Mouse (Mus musculus) CH12.LX (cell line): ENCODE measurements around the gene Lbp. TPM values are rescaled to one million over a fixed set of nuclear protein-coding genes. Genes with fewer than 3 reads are reported as not detected.

Source experiments
- DNase-seq: peaks from one replicate; pipeline ENCODE4 v3.0.0-alpha.2; 2013; ENCODE audit errors: extremely low read depth
- H3K27ac ChIP-seq: 2 replicates; pipeline ENCODE4 v1.5.1; 2012; ENCODE audit warnings: low read depth, mild to moderate bottlenecking, control low read depth, moderate library complexity; ENCODE audit not compliant: insufficient read depth
- H3K27me3 ChIP-seq: replicated peaks from 2 replicates; pipeline ENCODE3; 2012; ENCODE audit warnings: inconsistent platforms
- H3K36me3 ChIP-seq, 2 experiments: replicated peaks in 1 of 2; 2 replicates each; pipeline versions ENCODE3 to v1.6.1; 2012; ENCODE audit warnings: inconsistent platforms in 1 of 2, low read length in 1 of 2, mild to moderate bottlenecking in 1 of 2, mixed read lengths in 1 of 2, moderate library complexity in 1 of 2; ENCODE audit not compliant: control insufficient read depth in 1 of 2, insufficient read depth in 1 of 2
- H3K4me1 ChIP-seq, 2 experiments: 2 replicates each; pipeline ENCODE4 v1.6.1; 2012; ENCODE audit warnings: inconsistent platforms in 1 of 2, moderate library complexity in 1 of 2; ENCODE audit not compliant: insufficient read depth in 2 of 2, control insufficient read depth in 1 of 2
- H3K4me2 ChIP-seq: 2 replicates; pipeline ENCODE4 v1.6.1; 2012; ENCODE audit warnings: low read depth, mild to moderate bottlenecking, control low read depth; ENCODE audit not compliant: poor library complexity, insufficient read depth, severe bottlenecking
- H3K4me3 ChIP-seq, 3 experiments: fragments of 150-350 bp in 1 of 3; sonication (generic) in 1 of 3; replicated peaks in 1 of 3; 2 replicates each; pipeline versions ENCODE3 to v1.5.1; 2011 to 2012; ENCODE audit warnings: low read depth in 2 of 3, low read length in 2 of 3, mild to moderate bottlenecking in 2 of 3, moderate library complexity in 2 of 3, control low read depth in 1 of 3, improper control_type of control experiment in 1 of 3, inconsistent platforms in 1 of 3, mixed read lengths in 1 of 3; ENCODE audit not compliant: poor library complexity in 1 of 3
- H3K79me2 ChIP-seq: replicated peaks from 2 replicates; pipeline ENCODE4 v1.6.1; 2012; ENCODE audit warnings: mild to moderate bottlenecking, moderate library complexity; ENCODE audit not compliant: control insufficient read depth, poor library complexity, insufficient read depth, severe bottlenecking; ENCODE audit errors: extremely low read depth
- H3K9ac ChIP-seq: 2 replicates; pipeline ENCODE4 v1.6.1; 2012; ENCODE audit warnings: low read depth, mild to moderate bottlenecking, control low read depth, moderate library complexity; ENCODE audit not compliant: insufficient read depth
- H3K9me3 ChIP-seq: replicated peaks from 2 replicates; pipeline ENCODE3; 2012; ENCODE audit warnings: low read length, inconsistent platforms, mixed read lengths
- BHLHE40 ChIP-seq: IDR thresholded peaks from 2 replicates; pipeline ENCODE4 v1.6.1; 2011; ENCODE audit warnings: mild to moderate bottlenecking, low read depth, low read length, improper control_type of control experiment
- CHD1 ChIP-seq: IDR thresholded peaks from 2 replicates; pipeline ENCODE4 v1.6.1; 2012; ENCODE audit warnings: low read depth, low read length, improper control_type of control experiment, inconsistent platforms
- CTCF ChIP-seq, 2 experiments: IDR thresholded peaks in 1 of 2; conservative IDR thresholded peaks in 1 of 2; 2 replicates each; pipeline ENCODE4 v1.5.1; 2011 to 2012; ENCODE audit warnings: low read depth in 2 of 2, low read length in 2 of 2, improper control_type of control experiment in 1 of 2, inconsistent platforms in 1 of 2, mild to moderate bottlenecking in 1 of 2, moderate library complexity in 1 of 2
- E2F4 ChIP-seq: IDR thresholded peaks from 2 replicates; pipeline ENCODE4 v1.6.1; 2011; ENCODE audit warnings: low read depth, low read length, improper control_type of control experiment; ENCODE audit not compliant: insufficient replicate concordance
- ELF1 ChIP-seq: IDR thresholded peaks from 2 replicates; pipeline ENCODE4 v1.6.1; 2014; ENCODE audit warnings: low read depth, mild to moderate bottlenecking, inconsistent platforms, low read length, improper control_type of control experiment
- EP300 ChIP-seq: IDR thresholded peaks from 2 replicates; pipeline ENCODE4 v1.6.1; 2011; ENCODE audit warnings: low read length, improper control_type of control experiment
- ETS1 ChIP-seq: conservative IDR thresholded peaks from 2 replicates; pipeline ENCODE4 v1.6.1; 2012; ENCODE audit warnings: low read depth, mild to moderate bottlenecking, inconsistent platforms, low read length, improper control_type of control experiment, moderate library complexity
- HCFC1 ChIP-seq: IDR thresholded peaks from 2 replicates; pipeline ENCODE4 v1.6.1; 2012; ENCODE audit warnings: low read depth, mild to moderate bottlenecking, inconsistent platforms, low read length, improper control_type of control experiment
- IRF4 ChIP-seq: IDR thresholded peaks from 2 replicates; pipeline ENCODE4 v1.6.1; 2014; ENCODE audit warnings: low read depth, mild to moderate bottlenecking, inconsistent platforms, low read length, improper control_type of control experiment
- JUN ChIP-seq: IDR thresholded peaks from 2 replicates; pipeline ENCODE4 v1.6.1; 2011; ENCODE audit warnings: low read depth, mild to moderate bottlenecking, low read length, improper control_type of control experiment, moderate library complexity; ENCODE audit not compliant: insufficient read depth
- JUND ChIP-seq: conservative IDR thresholded peaks from 2 replicates; pipeline ENCODE4 v1.6.1; 2011; ENCODE audit warnings: low read depth, low read length, improper control_type of control experiment
- KAT2A ChIP-seq: IDR thresholded peaks from 2 replicates; pipeline ENCODE4 v1.6.1; 2012; ENCODE audit warnings: low read length, improper control_type of control experiment, inconsistent platforms; ENCODE audit not compliant: insufficient replicate concordance
- MAFK ChIP-seq: IDR thresholded peaks from 2 replicates; pipeline ENCODE4 v1.6.1; 2011; ENCODE audit warnings: low read length, improper control_type of control experiment; ENCODE audit not compliant: insufficient replicate concordance
- MAX ChIP-seq: IDR thresholded peaks from 2 replicates; pipeline ENCODE4 v1.6.1; 2011; ENCODE audit warnings: low read length, improper control_type of control experiment
- MAZ ChIP-seq: IDR thresholded peaks from 2 replicates; pipeline ENCODE4 v1.6.1; 2012; ENCODE audit warnings: low read depth, mild to moderate bottlenecking, inconsistent platforms, low read length, improper control_type of control experiment, moderate library complexity
- MEF2A ChIP-seq: IDR thresholded peaks from 2 replicates; pipeline ENCODE4 v1.6.1; 2014; ENCODE audit warnings: low read depth, mild to moderate bottlenecking, inconsistent platforms, low read length, improper control_type of control experiment, borderline replicate concordance
- MXI1 ChIP-seq: IDR thresholded peaks from 2 replicates; pipeline ENCODE4 v1.6.1; 2011; ENCODE audit warnings: mild to moderate bottlenecking, low read depth, low read length, improper control_type of control experiment
- MYC ChIP-seq: IDR thresholded peaks from 2 replicates; pipeline ENCODE4 v1.6.1; 2011; ENCODE audit warnings: low read depth, mild to moderate bottlenecking, improper control_type of control experiment, low read length
- NELFE ChIP-seq: IDR thresholded peaks from 2 replicates; pipeline ENCODE4 v1.6.1; 2011; ENCODE audit warnings: low read depth, low read length, improper control_type of control experiment
- NRF1 ChIP-seq: IDR thresholded peaks from 2 replicates; pipeline ENCODE4 v1.6.1; 2014; ENCODE audit warnings: low read depth, mild to moderate bottlenecking, inconsistent platforms, low read length, improper control_type of control experiment, moderate library complexity
- PAX5 ChIP-seq: IDR thresholded peaks from 2 replicates; pipeline ENCODE4 v1.6.1; 2012; ENCODE audit warnings: low read length, inconsistent platforms, mixed read lengths
- POLR2A ChIP-seq: IDR thresholded peaks from 2 replicates; pipeline ENCODE4 v1.6.1; 2011; ENCODE audit warnings: low read depth, mild to moderate bottlenecking, improper control_type of control experiment, low read length
- POLR2AphosphoS2 ChIP-seq: IDR thresholded peaks from 2 replicates; pipeline ENCODE4 v1.6.1; 2011; ENCODE audit warnings: low read depth, low read length, improper control_type of control experiment
- RAD21 ChIP-seq: IDR thresholded peaks from 2 replicates; pipeline ENCODE4 v1.6.1; 2011; ENCODE audit warnings: low read depth, mild to moderate bottlenecking, low read length, improper control_type of control experiment, moderate library complexity
- RCOR1 ChIP-seq: conservative IDR thresholded peaks from 2 replicates; pipeline ENCODE4 v1.6.1; 2012; ENCODE audit warnings: low read depth, mild to moderate bottlenecking, inconsistent platforms, low read length, improper control_type of control experiment
- TBP ChIP-seq: conservative IDR thresholded peaks from 2 replicates; pipeline ENCODE4 v1.6.1; 2011; ENCODE audit warnings: low read depth, low read length, improper control_type of control experiment
- TCF12 ChIP-seq: IDR thresholded peaks from 2 replicates; pipeline ENCODE4 v1.6.1; 2014; ENCODE audit warnings: low read depth, mild to moderate bottlenecking, inconsistent platforms, low read length, improper control_type of control experiment
- UBTF ChIP-seq: IDR thresholded peaks from 2 replicates; pipeline ENCODE4 v1.6.1; 2012; ENCODE audit warnings: low read depth, mild to moderate bottlenecking, inconsistent platforms, low read length, improper control_type of control experiment, moderate library complexity
- USF1 ChIP-seq: IDR thresholded peaks from 2 replicates; pipeline ENCODE4 v1.6.1; 2014; ENCODE audit warnings: low read depth, mild to moderate bottlenecking, inconsistent platforms, low read length, improper control_type of control experiment
- USF2 ChIP-seq: conservative IDR thresholded peaks from 2 replicates; pipeline ENCODE4 v1.6.1; 2011; ENCODE audit warnings: low read depth, low read length, improper control_type of control experiment
- ZC3H11A ChIP-seq: IDR thresholded peaks from 2 replicates; pipeline ENCODE4 v1.6.1; 2012; ENCODE audit warnings: low read depth, mild to moderate bottlenecking, inconsistent platforms, low read length, improper control_type of control experiment
- ZKSCAN1 ChIP-seq: IDR thresholded peaks from 2 replicates; pipeline ENCODE4 v1.6.1; 2012; ENCODE audit warnings: low read depth, inconsistent platforms, low read length, improper control_type of control experiment, borderline replicate concordance
- ZMIZ1 ChIP-seq: IDR thresholded peaks from 2 replicates; pipeline ENCODE4 v1.6.1; 2012; ENCODE audit warnings: low read depth, mild to moderate bottlenecking, inconsistent platforms, low read length, improper control_type of control experiment
- ZNF384 ChIP-seq: IDR thresholded peaks from 2 replicates; pipeline ENCODE4 v1.6.1; 2012; ENCODE audit warnings: low read depth, low read length, improper control_type of control experiment, inconsistent platforms
- dilution Hi-C: fragments of 300-500 bp; cut with MboI; formaldehyde crosslinking; loops from 2 replicates; pipeline ENCODE4 v1.14.3; 2020; ENCODE audit warnings: low sequenced_read_pairs; ENCODE audit not compliant: extremely low pct_unique_long_range_greater_than_20kb, extremely low pct_ligation_motif_present
- in situ Hi-C: fragments of 300-500 bp; cut with MboI; formaldehyde crosslinking; loops from 3 replicates; pipeline ENCODE4 v1.14.3; 2019; ENCODE audit warnings: low sequenced_read_pairs, low pct_ligation_motif_present, low pct_unique_long_range_greater_than_20kb, mixed read lengths
- polyA plus RNA-seq: library from polyadenylated mRNA; unstranded; fragments of >175 nt; gene quantifications from 2 replicates; pipeline ENCODE4 v1.2.1, GENCODE M21; 2012; ENCODE audit warnings: low read depth; ENCODE audit not compliant: insufficient read length
- total RNA-seq, 2 experiments: library from RNA; depleted of rRNA; stranded (reverse); fragments of 300-350 nt in 1 of 2; fragments of >200 nt in 1 of 2; gene quantifications; 2 replicates each; pipeline ENCODE4 v1.2.3; 2012 to 2014

Lbp gene
- total and polyA plus RNA-seq, 3 experiments, result 0.04 to 0.27 TPM; not detected in 1

DNA sequence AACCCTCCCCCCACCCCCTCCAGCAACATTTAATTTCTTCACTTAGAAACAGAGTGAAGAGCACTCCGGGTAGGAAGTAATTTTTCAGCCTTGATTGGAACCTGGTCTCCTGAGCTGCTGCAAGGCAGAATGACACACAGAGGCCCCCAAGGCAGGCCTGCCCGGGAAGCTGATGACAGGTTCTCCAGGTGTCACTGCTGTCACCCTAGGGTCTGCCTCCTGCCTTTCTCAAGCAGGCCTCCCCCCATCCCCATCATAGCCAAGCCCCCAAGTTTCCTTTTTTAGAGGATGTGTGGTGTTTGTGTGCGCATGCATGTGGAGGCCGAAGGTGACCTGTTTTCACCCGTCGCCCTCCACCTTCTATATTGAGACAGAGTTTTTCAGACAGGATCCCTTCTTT, 22.5 kb upstream of the Lbp start:
- Histone ChIP-seq H3K79me2 (no peaks in the 10 kb centered on the region), H3K4me2 (no peak overlapping the region), H3K27me3 (peaks cover 20% of the 10 kb centered on the region), H3K9me3 (no peaks in the 10 kb centered on the region), H3K4me3 (no peak overlapping the region), H3K36me3 (no peaks in the 10 kb centered on the region), H3K27ac (no peak overlapping the region), H3K4me1 (peaks cover 2 to 7% of the 10 kb centered on the region in 2 experiments; a peak in 2 of 4 replicates), H3K9ac (no peak overlapping the region)
- no peak for DNase-seq
- TF ChIP-seq IRF4 (no peak), USF1 (no peak)
- dilution Hi-C loops (no loop called here), in situ Hi-C loops (loop anchor here (5.0 kb wide), 1 partner anchor 59 kb away; no protein-coding TSS in a partner anchor)

- Histone ChIP-seq H3K9me3 (no peaks in the 10 kb centered on the region), H3K27me3 (peaks cover 20% of the 10 kb centered on the region), H3K27ac (no peak overlapping the region), H3K79me2 (no peaks in the 10 kb centered on the region), H3K36me3 (no peaks in the 10 kb centered on the region), H3K4me3 (no peak overlapping the region), H3K4me1 (peaks cover 2 to 7% of the 10 kb centered on the region in 2 experiments; a peak in 2 of 4 replicates), H3K9ac (no peak overlapping the region), H3K4me2 (no peak overlapping the region)
- dilution Hi-C loops (no loop called here), in situ Hi-C loops (loop anchor here (5.0 kb wide), 1 partner anchor 58 kb away; no protein-coding TSS in a partner anchor)
- DNase-seq, result peak; percentile 71
- TF ChIP-seq RCOR1, result no peak
- TF ChIP-seq ZKSCAN1, result no peak
- TF ChIP-seq JUND, result no peak
- TF ChIP-seq E2F4, result no peak
- TF ChIP-seq MAX, result peak; percentile 90
- TF ChIP-seq TCF12, result no peak
- TF ChIP-seq POLR2AphosphoS2, result no peak
- peak; percentile 86 to 92 for TF ChIP-seq CTCF (conservative IDR thresholded peaks at IDR 0.05 in 1 of 2, IDR thresholded peaks at IDR 0.05 in 1 of 2; ENCODE audit: low read depth in 2 of 2, low read length in 2 of 2)
- no peak for TF ChIP-seq MAFK
- TF ChIP-seq POLR2A, result no peak
- no peak for TF ChIP-seq CHD1
- TF ChIP-seq MXI1, result no peak
- TF ChIP-seq ZNF384, result no peak
- no peak for TF ChIP-seq NRF1
- TF ChIP-seq MAZ, result no peak
- TF ChIP-seq ZC3H11A, result no peak
- TF ChIP-seq RAD21, result peak; percentile 60
- peak; percentile 54; the same call in 1 of the 2 replicates for TF ChIP-seq MYC
- peak; percentile 32; the same call in 1 of the 2 replicates for TF ChIP-seq NELFE
- no peak for TF ChIP-seq EP300
- TF ChIP-seq PAX5, result no peak
- TF ChIP-seq JUN, result no peak
- no peak for TF ChIP-seq ELF1
- no peak for TF ChIP-seq KAT2A
- no peak for TF ChIP-seq UBTF
- TF ChIP-seq USF1, result no peak; the same call in 1 of the 2 replicates
- TF ChIP-seq USF2, result no peak
- no peak for TF ChIP-seq ZMIZ1
- no peak for TF ChIP-seq HCFC1
- TF ChIP-seq ETS1, result no peak
- no peak for TF ChIP-seq MEF2A
- no peak for TF ChIP-seq IRF4
- TF ChIP-seq TBP, result no peak
- TF ChIP-seq BHLHE40, result no peak
Observed at GRCm38 (mm10) chr2:158284571-158284970, 21.7 kb upstream of the Lbp start.
